Mouse (Mus musculus): Measurements from ENCODE around the gene Slc26a1. TPM values are rescaled to one million over a fixed set of nuclear protein-coding genes. Genes with fewer than 3 reads are reported as not detected.

The Slc26a1 gene
- polyA plus RNA-seq, 1 experiment from 2014 or later = 0.22 TPM

GRCm38 (mm10) chr5:108626050-108626660 lies 49.2 kb downstream of the Slc26a1 start:
- TF ChIP-seq EP300 (optimal IDR thresholded peaks at IDR 0.05) (no peak), CTCF (IDR thresholded peaks at IDR 0.05; ENCODE audit: low read depth) (no peak)
- Histone ChIP-seq H3K4me1 (replicated peaks; ENCODE audit: control insufficient read depth, insufficient read depth) (peaks cover 4% of the 10 kb centered on the region; the same call in 1 of the 2 replicates), H3K4me2 (replicated peaks; ENCODE audit: low read depth) (no peak overlapping the region), H3K27me3 (ENCODE audit: control insufficient read depth, insufficient read depth, low read length) (no peaks in the 10 kb centered on the region), H3K4me3 (ENCODE audit: low read depth, low read length) (no peak overlapping the region), H3K36me3 (ENCODE audit: control insufficient read depth, insufficient read depth, low read length) (peaks cover 12% of the 10 kb centered on the region), H3K9ac (ENCODE audit: low read length) (no peak overlapping the region), H3K27ac (replicated peaks) (no peak overlapping the region), H3K9me3 (ENCODE audit: control insufficient read depth, low read length) (no peaks in the 10 kb centered on the region)
- 70% methylated on average over 4 of the region's 4 CpGs for WGBS
- ATAC-seq (ENCODE audit: low FRiP score, low TSS enrichment) = no peak
- no peak for DNase-seq (ENCODE audit: low spot score)

GRCm38 (mm10) chr5:108621870-108622269 lies 53.5 kb downstream of the Slc26a1 start:
- H3K4me3 ChIP-seq (ENCODE audit: low read depth, low read length) = no peak overlapping the region
- H3K9me3 ChIP-seq (ENCODE audit: control insufficient read depth, low read length) = no peaks in the 10 kb centered on the region
- H3K36me3 ChIP-seq (ENCODE audit: control insufficient read depth, insufficient read depth, low read length) = peaks cover 17% of the 10 kb centered on the region
- H3K27ac ChIP-seq (replicated peaks) = no peak overlapping the region
- no peaks in the 10 kb centered on the region for H3K27me3 ChIP-seq (ENCODE audit: control insufficient read depth, insufficient read depth, low read length)
- H3K4me1 ChIP-seq (replicated peaks; ENCODE audit: control insufficient read depth, insufficient read depth) = no peaks in the 10 kb centered on the region
- no peak for TF ChIP-seq EP300 (optimal IDR thresholded peaks at IDR 0.05)
- no peak for TF ChIP-seq CTCF (IDR thresholded peaks at IDR 0.05; ENCODE audit: low read depth)
- ATAC-seq (ENCODE audit: low FRiP score, low TSS enrichment) = no peak
- H3K4me2 ChIP-seq (replicated peaks; ENCODE audit: low read depth) = no peak overlapping the region
- 55% methylated on average over 2 of the region's 2 CpGs for WGBS
- H3K9ac ChIP-seq (ENCODE audit: low read length) = no peak overlapping the region
- no peak for DNase-seq (ENCODE audit: low spot score)

Other genes with a start within 250 kb of the Slc26a1 start
- gene Atp5k, start 241.1 kb downstream of the Slc26a1 start, polyA plus RNA-seq (2015; fragmentation: Nextera tagmentation; extraction: Ambion mirVana) = 507 and 641 TPM in 2 replicates
- 1.1 and 1.2 TPM in 2 replicates for gene Mfsd7a, start 226.7 kb downstream of the Slc26a1 start, polyA plus RNA-seq (2015; fragmentation: Nextera tagmentation; extraction: Ambion mirVana)
- gene Pcgf3, start 214.3 kb downstream of the Slc26a1 start, polyA plus RNA-seq (2015; fragmentation: Nextera tagmentation; extraction: Ambion mirVana) = 10.0 and 11.3 TPM in 2 replicates
- gene Cplx1, start 125.5 kb downstream of the Slc26a1 start, polyA plus RNA-seq (2015; fragmentation: Nextera tagmentation; extraction: Ambion mirVana) = 1.8 and 2.2 TPM in 2 replicates
- 36.1 and 38.3 TPM in 2 replicates for gene Gak, start 45.8 kb downstream of the Slc26a1 start, polyA plus RNA-seq (2015; fragmentation: Nextera tagmentation; extraction: Ambion mirVana)
- 15.6 and 17.0 TPM in 2 replicates for gene Tmem175, start 45.8 kb downstream of the Slc26a1 start, polyA plus RNA-seq (2015; fragmentation: Nextera tagmentation; extraction: Ambion mirVana)
- gene Idua, start 15.2 kb downstream of the Slc26a1 start, polyA plus RNA-seq (2015; fragmentation: Nextera tagmentation; extraction: Ambion mirVana) = 5.3 and 5.9 TPM in 2 replicates
- 4.6 and 4.9 TPM in 2 replicates for gene Dgkq, start 5.9 kb downstream of the Slc26a1 start, polyA plus RNA-seq (2015; fragmentation: Nextera tagmentation; extraction: Ambion mirVana)
- 21.2 and 22.2 TPM in 2 replicates for gene Fgfrl1, start 16.8 kb upstream of the Slc26a1 start, polyA plus RNA-seq (2015; fragmentation: Nextera tagmentation; extraction: Ambion mirVana)
- 0.42 and 0.77 TPM in 2 replicates for gene Rnf212, start 99.4 kb upstream of the Slc26a1 start, polyA plus RNA-seq (2015; fragmentation: Nextera tagmentation; extraction: Ambion mirVana)
- gene Tmed11, start 119.8 kb upstream of the Slc26a1 start, polyA plus RNA-seq (2015; fragmentation: Nextera tagmentation; extraction: Ambion mirVana) = 0.12 TPM in 1 of 2 replicates, not detected in the other
- gene Vmn2r8, start 133.3 kb upstream of the Slc26a1 start, polyA plus RNA-seq (2015; fragmentation: Nextera tagmentation; extraction: Ambion mirVana) = not detected in 2 replicates
- not detected in 2 replicates for gene Vmn2r9, start 177.0 kb upstream of the Slc26a1 start, polyA plus RNA-seq (2015; fragmentation: Nextera tagmentation; extraction: Ambion mirVana)

Measured in stomach, postnatal 0 days (tissue).